Mouse (Mus musculus): ENCODE measurements around the gene Btbd35f28.
"Not testable (repeated sequence)": the region's sequence is repeated elsewhere in the genome, so short reads cannot be mapped to it uniquely, and the experiment has no call there.

Gene Btbd35f28

DNA sequence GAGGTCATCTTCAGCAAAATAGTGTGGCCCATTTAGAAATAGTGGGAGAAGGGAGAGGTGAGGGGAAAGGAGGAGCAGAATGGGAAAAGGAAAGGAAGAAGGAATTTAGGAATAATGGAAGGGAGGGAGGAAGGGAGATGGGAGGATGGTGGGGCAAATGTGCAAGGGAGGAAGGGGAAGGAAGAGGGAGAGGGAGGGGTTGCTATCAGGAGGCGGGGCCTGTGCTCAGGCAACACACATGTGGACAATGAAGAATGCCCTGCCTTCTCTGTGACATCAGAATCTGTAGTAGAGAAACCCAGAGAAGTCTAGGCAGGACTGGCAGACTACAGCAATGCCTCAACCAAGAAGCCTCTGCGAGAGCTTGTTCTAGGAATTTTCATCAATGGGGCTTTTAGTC is at the start of gene Btbd35f28:
TSS of gene Btbd35f28 (plus strand) at position 301 of the 400 bp plus-strand sequence.
- not testable (repeated sequence) for DNase-seq

Data from cerebellum, postnatal 14 days (tissue).